Mouse (Mus musculus) lung, adult 2 months (tissue): Measurements from ENCODE around the gene Tln2.

Experiments
- CTCF ChIP-seq: fragments of 200-500 bp; IDR thresholded peaks from 2 replicates; pipeline ENCODE4 v1.5.1; 2011; ENCODE audit warnings: mild to moderate bottlenecking, low read length, control low read depth; ENCODE audit not compliant: insufficient read depth
- POLR2A ChIP-seq: fragments of 200-500 bp; IDR thresholded peaks from 2 replicates; pipeline ENCODE4 v1.6.1; 2011; ENCODE audit warnings: low read depth, mild to moderate bottlenecking, control low read depth, low read length, borderline replicate concordance; ENCODE audit errors: extremely low read depth

GRCm38 (mm10) chr9:67441484-67441883, 118.0 kb downstream of the Tln2 start:
- no peak for TF ChIP-seq POLR2A
- no peak for TF ChIP-seq CTCF
